Mouse (Mus musculus) bone marrow macrophage, adult 2 months (primary cell): ENCODE results near the gene Aup1.

Source experiments
- CTCF ChIP-seq: IDR thresholded peaks from 2 replicates; pipeline ENCODE4 v1.5.1; 2012; ENCODE audit warnings: low read depth, mild to moderate bottlenecking, low read length, moderate library complexity
- POLR2A ChIP-seq: IDR thresholded peaks from 2 replicates; pipeline ENCODE4 v1.6.1; 2012; ENCODE audit warnings: mild to moderate bottlenecking, low read depth, low read length, borderline replicate concordance

GRCm38 (mm10) chr6:83044742-83045141, 9.6 kb upstream of the Aup1 start:
- no peak for TF ChIP-seq POLR2A
- no peak for TF ChIP-seq CTCF
